Mouse (Mus musculus): ENCODE results near the gene Lrrc32. TPM values are rescaled to one million over a fixed set of nuclear protein-coding genes. Genes with fewer than 3 reads are reported as not detected.

The Lrrc32 gene
- total and polyA plus RNA-seq, 2 experiments: 1.5 to 5.2 TPM

GRCm38 (mm10) chr7:98499561-98500292, 10.6 kb downstream of the Lrrc32 start:
- TF ChIP-seq CTCF (IDR thresholded peaks at IDR 0.05; ENCODE audit: low read depth, low read length) (no peak), POLR2A (IDR thresholded peaks at IDR 0.05; ENCODE audit: extremely low read depth, insufficient read depth, low read length) (no peak)
- Histone ChIP-seq H3K36me3 (ENCODE audit: control insufficient read depth, insufficient read depth, low read length) (no peaks in the 10 kb centered on the region), H3K79me2 (ENCODE audit: control insufficient read depth, insufficient read depth, low read length) (no peaks in the 10 kb centered on the region), H3K4me1 (ENCODE audit: control insufficient read depth, insufficient read depth, low read length) (0 out of 2 replicates have a peak, but pooled peaks cover 2% of the 10 kb centered on the region), H3K27ac (replicated peaks; ENCODE audit: insufficient read depth, low read depth, low read length) (peak overlapping the region; percentile 10), H3K27me3 (ENCODE audit: control insufficient read depth, insufficient read depth, low read length) (no peaks in the 10 kb centered on the region), H3K4me3 (ENCODE audit: insufficient read depth, low read depth, low read length) (no peak overlapping the region), H3K9ac (ENCODE audit: low read depth, low read length) (no peak overlapping the region)
- DNase-seq (ENCODE audit: extremely low read depth, low read depth, low spot score): no peak
- WGBS: 69% methylated on average over 25 of the region's 25 CpGs

GRCm38 (mm10) chr7:98500470-98500869, 11.4 kb downstream of the Lrrc32 start:
- 70% methylated on average over 3 of the region's 3 CpGs for WGBS
- H3K36me3 ChIP-seq (ENCODE audit: control insufficient read depth, insufficient read depth, low read length): no peaks in the 10 kb centered on the region
- H3K9ac ChIP-seq (ENCODE audit: low read depth, low read length): no peak overlapping the region
- no peaks in the 10 kb centered on the region for H3K79me2 ChIP-seq (ENCODE audit: control insufficient read depth, insufficient read depth, low read length)
- no peak overlapping the region; the same call in 1 of the 2 replicates for H3K27ac ChIP-seq (replicated peaks; ENCODE audit: insufficient read depth, low read depth, low read length)
- TF ChIP-seq CTCF (IDR thresholded peaks at IDR 0.05; ENCODE audit: low read depth, low read length) (no peak), POLR2A (IDR thresholded peaks at IDR 0.05; ENCODE audit: extremely low read depth, insufficient read depth, low read length) (no peak)
- no peak overlapping the region for H3K4me3 ChIP-seq (ENCODE audit: insufficient read depth, low read depth, low read length)
- 0 out of 2 replicates have a peak, but pooled peaks cover 2% of the 10 kb centered on the region for H3K4me1 ChIP-seq (ENCODE audit: control insufficient read depth, insufficient read depth, low read length)
- no peaks in the 10 kb centered on the region for H3K27me3 ChIP-seq (ENCODE audit: control insufficient read depth, insufficient read depth, low read length)
- DNase-seq (ENCODE audit: extremely low read depth, low read depth, low spot score): peak; percentile 46

GRCm38 (mm10) chr7:98501078-98501477, 12.0 kb downstream of the Lrrc32 start:
- no peak for DNase-seq (ENCODE audit: extremely low read depth, low read depth, low spot score)
- Histone ChIP-seq H3K27ac (replicated peaks; ENCODE audit: insufficient read depth, low read depth, low read length) (peak overlapping the region; percentile 18; the same call in 1 of the 2 replicates), H3K27me3 (ENCODE audit: control insufficient read depth, insufficient read depth, low read length) (no peaks in the 10 kb centered on the region), H3K36me3 (ENCODE audit: control insufficient read depth, insufficient read depth, low read length) (no peaks in the 10 kb centered on the region), H3K4me3 (ENCODE audit: insufficient read depth, low read depth, low read length) (no peak overlapping the region), H3K4me1 (ENCODE audit: control insufficient read depth, insufficient read depth, low read length) (0 out of 2 replicates have a peak, but pooled peaks cover 2% of the 10 kb centered on the region), H3K9ac (ENCODE audit: low read depth, low read length) (no peak overlapping the region), H3K79me2 (ENCODE audit: control insufficient read depth, insufficient read depth, low read length) (no peaks in the 10 kb centered on the region)
- TF ChIP-seq POLR2A (IDR thresholded peaks at IDR 0.05; ENCODE audit: extremely low read depth, insufficient read depth, low read length) (no peak), CTCF (IDR thresholded peaks at IDR 0.05; ENCODE audit: low read depth, low read length) (no peak)
- WGBS: 91% methylated on average over 7 of the region's 7 CpGs

- DNase-seq (ENCODE audit: extremely low read depth, low read depth, low spot score): no peak
- H3K79me2 ChIP-seq (ENCODE audit: control insufficient read depth, insufficient read depth, low read length): no peaks in the 10 kb centered on the region
- 52% methylated on average over 5 of the region's 5 CpGs for WGBS
- no peak overlapping the region for H3K9ac ChIP-seq (ENCODE audit: low read depth, low read length)
- H3K4me1 ChIP-seq (ENCODE audit: control insufficient read depth, insufficient read depth, low read length): no peaks in the 10 kb centered on the region
- no peaks in the 10 kb centered on the region for H3K27me3 ChIP-seq (ENCODE audit: control insufficient read depth, insufficient read depth, low read length)
- no peak overlapping the region for H3K27ac ChIP-seq (replicated peaks; ENCODE audit: insufficient read depth, low read depth, low read length)
- no peak overlapping the region for H3K4me3 ChIP-seq (ENCODE audit: insufficient read depth, low read depth, low read length)
- H3K36me3 ChIP-seq (ENCODE audit: control insufficient read depth, insufficient read depth, low read length): no peaks in the 10 kb centered on the region
- TF ChIP-seq POLR2A (IDR thresholded peaks at IDR 0.05; ENCODE audit: extremely low read depth, insufficient read depth, low read length) (no peak), CTCF (IDR thresholded peaks at IDR 0.05; ENCODE audit: low read depth, low read length) (no peak)
Measured at GRCm38 (mm10) chr7:98502921-98503320, 13.8 kb downstream of the Lrrc32 start.

GRCm38 (mm10) chr7:98503951-98504647, 15.0 kb downstream of the Lrrc32 start:
- no peak overlapping the region for H3K4me3 ChIP-seq (ENCODE audit: insufficient read depth, low read depth, low read length)
- H3K27me3 ChIP-seq (ENCODE audit: control insufficient read depth, insufficient read depth, low read length): no peaks in the 10 kb centered on the region
- no peak for TF ChIP-seq CTCF (IDR thresholded peaks at IDR 0.05; ENCODE audit: low read depth, low read length)
- TF ChIP-seq POLR2A (IDR thresholded peaks at IDR 0.05; ENCODE audit: extremely low read depth, insufficient read depth, low read length): no peak
- 79% methylated on average over 6 of the region's 6 CpGs for WGBS
- no peaks in the 10 kb centered on the region for H3K4me1 ChIP-seq (ENCODE audit: control insufficient read depth, insufficient read depth, low read length)
- no peak overlapping the region for H3K9ac ChIP-seq (ENCODE audit: low read depth, low read length)
- H3K36me3 ChIP-seq (ENCODE audit: control insufficient read depth, insufficient read depth, low read length): no peaks in the 10 kb centered on the region
- H3K79me2 ChIP-seq (ENCODE audit: control insufficient read depth, insufficient read depth, low read length): no peaks in the 10 kb centered on the region
- no peak for DNase-seq (ENCODE audit: extremely low read depth, low read depth, low spot score)
- H3K27ac ChIP-seq (replicated peaks; ENCODE audit: insufficient read depth, low read depth, low read length): peak overlapping the region; percentile 16; the same call in 1 of the 2 replicates

Data from liver, adult 2 months (tissue).